Mouse (Mus musculus) layer of hippocampus, adult 6 months (tissue): Measurements from ENCODE around the gene Adam33. TPM values are rescaled to one million over a fixed set of nuclear protein-coding genes. Genes with fewer than 3 reads are reported as not detected.

ENCODE experiments used
- long read RNA-seq, 2 experiments: library from polyadenylated mRNA; unstranded; transcript quantifications; one replicate each; pipeline ENCODE4 v2.0.0; 2019 to 2020
- microRNA-seq: library from miRNA; unstranded; fragments of <30 nt; microRNA quantifications from one replicate; pipeline ENCODE4 v1.2.0, GENCODE M21; 2020
- polyA plus RNA-seq: library from polyadenylated mRNA; unstranded; fragments of <200 nt; fragmentation: Nextera tagmentation; gene quantifications from 2 replicates; pipeline ENCODE4 v1.2.3, GENCODE M21; 2021

Adam33 gene
- polyA plus RNA-seq = 0.24 and 0.29 TPM in 2 replicates
- long read RNA-seq, experiment 1, partial matches to known transcripts = 1 of 2 reads
- long read RNA-seq, experiment 1, other reads (novel, unspliced or antisense) = 1 of 2 reads
- long read RNA-seq, experiment 2, partial matches to known transcripts = 1 of 5 reads
- long read RNA-seq, experiment 2, other reads (novel, unspliced or antisense) = 4 of 5 reads

GRCm38 (mm10) chr2:131063404-131063864, at the start of gene Adam33:
Gene Adam33, minus strand, starts transcription at chr2:131063814.

GRCm38 (mm10) chr2:131086667-131087390, 23.2 kb upstream of the Adam33 start, which contains the start of gene Siglec1:
Gene Siglec1, minus strand, starts transcription at chr2:131086765.

DNA sequence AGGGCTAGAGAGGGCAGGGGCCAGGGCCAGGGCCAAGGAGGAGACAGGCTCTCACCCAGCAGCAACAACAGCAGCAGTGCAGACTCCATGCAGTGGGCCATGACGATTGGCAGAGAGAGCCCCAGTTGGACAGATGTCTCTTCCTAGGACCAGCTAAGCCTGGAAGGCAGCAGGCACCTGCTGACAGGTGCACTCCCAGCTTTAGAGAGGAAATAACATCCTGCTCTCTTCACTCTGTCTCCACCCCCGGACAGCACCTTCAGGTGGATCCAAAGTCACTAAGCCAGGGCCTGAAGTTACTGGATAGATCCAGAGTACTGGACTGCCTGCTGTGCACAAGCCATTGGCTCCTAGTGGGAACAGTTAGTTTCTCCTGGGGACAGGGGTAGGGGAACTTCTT, 20.6 kb downstream of the Adam33 start, which contains the start of gene Gfra4:
TSS of gene Gfra4 (minus strand) at position 101 of the 400 bp plus-strand sequence.

Small RNAs within 50 kb of the gene (microRNA-seq; reads per million reads assigned to microRNA genes)
- gene Mir6973b = not detected

Other genes with a start within 250 kb of the Adam33 start
- gene 4930402H24Rik, start 157.4 kb downstream of the Adam33 start, polyA plus RNA-seq = 17.6 and 21.2 TPM in 2 replicates
- gene Atrn, start 157.3 kb downstream of the Adam33 start, polyA plus RNA-seq = 13.7 and 14.5 TPM in 2 replicates
- 139 and 167 TPM in 2 replicates for gene Gfra4, start 20.7 kb downstream of the Adam33 start, polyA plus RNA-seq
- gene Siglec1, start 23.0 kb upstream of the Adam33 start, polyA plus RNA-seq = 0.06 and 0.14 TPM in 2 replicates
- gene Hspa12b, start 63.5 kb upstream of the Adam33 start, polyA plus RNA-seq = 1.4 and 1.6 TPM in 2 replicates
- gene Gm11037, start 69.7 kb upstream of the Adam33 start, polyA plus RNA-seq = not detected in 2 replicates
- gene 1700037H04Rik, start 96.3 kb upstream of the Adam33 start, polyA plus RNA-seq = 67.4 and 80.6 TPM in 2 replicates
- gene Cenpb, start 116.3 kb upstream of the Adam33 start, polyA plus RNA-seq = 3.7 and 4.1 TPM in 2 replicates
- gene Cdc25b, start 123.1 kb upstream of the Adam33 start, polyA plus RNA-seq = 3.6 TPM in 2 replicates
- gene Spef1, start 123.5 kb upstream of the Adam33 start, polyA plus RNA-seq = 3.7 and 5.3 TPM in 2 replicates
- gene Ap5s1, start 143.3 kb upstream of the Adam33 start, polyA plus RNA-seq = 33.1 and 34.1 TPM in 2 replicates
- gene Mavs, start 170.2 kb upstream of the Adam33 start, polyA plus RNA-seq = 6.0 and 6.4 TPM in 2 replicates
- gene Pank2, start 198.7 kb upstream of the Adam33 start, polyA plus RNA-seq = 9.5 and 10.0 TPM in 2 replicates